Mouse (Mus musculus) CH12.LX (cell line): ENCODE results near the gene Sgsh.

ENCODE experiments used
- CHD2 ChIP-seq: IDR thresholded peaks from 2 replicates; pipeline ENCODE4 v1.6.1; 2011; ENCODE audit warnings: low read length, improper control_type of control experiment
- CTCF ChIP-seq, 2 experiments: IDR thresholded peaks in 1 of 2; conservative IDR thresholded peaks in 1 of 2; 2 replicates each; pipeline ENCODE4 v1.5.1; 2011 to 2012; ENCODE audit warnings: low read depth in 2 of 2, low read length in 2 of 2, improper control_type of control experiment in 1 of 2, inconsistent platforms in 1 of 2, mild to moderate bottlenecking in 1 of 2, moderate library complexity in 1 of 2
- EP300 ChIP-seq: IDR thresholded peaks from 2 replicates; pipeline ENCODE4 v1.6.1; 2011; ENCODE audit warnings: low read length, improper control_type of control experiment
- MAFK ChIP-seq: IDR thresholded peaks from 2 replicates; pipeline ENCODE4 v1.6.1; 2011; ENCODE audit warnings: low read length, improper control_type of control experiment; ENCODE audit not compliant: insufficient replicate concordance
- POLR2A ChIP-seq: IDR thresholded peaks from 2 replicates; pipeline ENCODE4 v1.6.1; 2011; ENCODE audit warnings: low read depth, mild to moderate bottlenecking, improper control_type of control experiment, low read length
- POLR2AphosphoS2 ChIP-seq: IDR thresholded peaks from 2 replicates; pipeline ENCODE4 v1.6.1; 2011; ENCODE audit warnings: low read depth, low read length, improper control_type of control experiment
- RCOR1 ChIP-seq: conservative IDR thresholded peaks from 2 replicates; pipeline ENCODE4 v1.6.1; 2012; ENCODE audit warnings: low read depth, mild to moderate bottlenecking, inconsistent platforms, low read length, improper control_type of control experiment
- SIN3A ChIP-seq: IDR thresholded peaks from 2 replicates; pipeline ENCODE4 v1.6.1; 2012; ENCODE audit warnings: low read length, improper control_type of control experiment, inconsistent platforms
- SMC3 ChIP-seq: IDR thresholded peaks from 2 replicates; pipeline ENCODE4 v1.6.1; 2011; ENCODE audit warnings: low read depth, low read length, improper control_type of control experiment
- TBP ChIP-seq: conservative IDR thresholded peaks from 2 replicates; pipeline ENCODE4 v1.6.1; 2011; ENCODE audit warnings: low read depth, low read length, improper control_type of control experiment
- TCF12 ChIP-seq: IDR thresholded peaks from 2 replicates; pipeline ENCODE4 v1.6.1; 2014; ENCODE audit warnings: low read depth, mild to moderate bottlenecking, inconsistent platforms, low read length, improper control_type of control experiment
- USF2 ChIP-seq: conservative IDR thresholded peaks from 2 replicates; pipeline ENCODE4 v1.6.1; 2011; ENCODE audit warnings: low read depth, low read length, improper control_type of control experiment
- ZNF384 ChIP-seq: IDR thresholded peaks from 2 replicates; pipeline ENCODE4 v1.6.1; 2012; ENCODE audit warnings: low read depth, low read length, improper control_type of control experiment, inconsistent platforms

DNA sequence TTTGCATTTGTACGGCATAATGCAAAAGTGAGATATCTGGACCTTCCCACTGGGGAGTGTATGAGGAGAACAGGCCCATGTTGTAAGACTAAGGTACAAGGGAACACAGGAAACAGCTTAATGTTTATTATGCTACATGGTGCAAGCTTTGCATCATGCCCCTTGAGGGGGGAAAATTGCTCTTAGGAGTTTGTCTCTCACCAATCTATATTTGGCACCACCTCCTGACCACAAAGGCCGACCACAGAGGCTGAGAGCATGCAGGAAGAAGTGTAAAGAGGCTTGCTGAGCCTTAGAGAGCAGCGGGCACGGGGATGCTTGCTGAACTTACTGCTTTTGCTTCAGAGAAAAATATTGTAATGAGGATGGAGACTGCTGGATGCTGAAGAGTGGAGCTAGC lies 29.6 kb upstream of the Sgsh start:
- TF ChIP-seq CHD2: no peak
- no peak for TF ChIP-seq CTCF (conservative IDR thresholded peaks at IDR 0.05 in 1 of 2, IDR thresholded peaks at IDR 0.05 in 1 of 2; ENCODE audit: low read depth in 2 of 2, low read length in 2 of 2)
- TF ChIP-seq EP300: peak; percentile 77
- TF ChIP-seq RCOR1: 0 out of 2 replicates have a peak, but pooled peaks have one; percentile 20
- no peak for TF ChIP-seq USF2
- TF ChIP-seq POLR2A: 0 out of 2 replicates have a peak, but pooled peaks have one; percentile 36
- no peak for TF ChIP-seq SMC3
- peak; percentile 60; the same call in 1 of the 2 replicates for TF ChIP-seq SIN3A
- no peak for TF ChIP-seq ZNF384
- TF ChIP-seq TCF12: peak; percentile 55; the same call in 1 of the 2 replicates
- TF ChIP-seq MAFK: no peak
- 0 out of 2 replicates have a peak, but pooled peaks have one; percentile 42 for TF ChIP-seq TBP
- TF ChIP-seq POLR2AphosphoS2: no peak
